Mouse (Mus musculus): ENCODE measurements around the gene Copz2. TPM values are rescaled to one million over a fixed set of nuclear protein-coding genes. Genes with fewer than 3 reads are reported as not detected.

Copz2 gene
- 11.5 TPM for polyA plus RNA-seq (2015; fragmentation: Illumina TruSeq; extraction: RNeasy Lipid Tissue Mini Kit (QIAGEN cat#74804); ENCODE audit: low read depth, low replicate concordance)

GRCm38 (mm10) chr11:96849681-96850467, at the start of gene Copz2:
Copz2 (plus strand) TSS chr11:96849870.

GRCm38 (mm10) chr11:96829813-96830538, 19.7 kb upstream of the Copz2 start, which contains the start of gene Nfe2l1:
Nfe2l1 (minus strand) TSS chr11:96829968.

Other genes starting within 250 kb of the Copz2 start
- gene Snx11, start 72.3 kb upstream of the Copz2 start, polyA plus RNA-seq (2015; fragmentation: Illumina TruSeq; extraction: RNeasy Lipid Tissue Mini Kit (QIAGEN cat#74804); ENCODE audit: low read depth, low replicate concordance) = 36.9 TPM
- gene Cbx1, start 60.7 kb upstream of the Copz2 start, polyA plus RNA-seq (2015; fragmentation: Illumina TruSeq; extraction: RNeasy Lipid Tissue Mini Kit (QIAGEN cat#74804); ENCODE audit: low read depth, low replicate concordance) = 43.0 TPM
- gene Nfe2l1, start 19.9 kb upstream of the Copz2 start, polyA plus RNA-seq (2015; fragmentation: Illumina TruSeq; extraction: RNeasy Lipid Tissue Mini Kit (QIAGEN cat#74804); ENCODE audit: low read depth, low replicate concordance) = 222 TPM
- 29.9 TPM for gene Cdk5rap3, start 66.6 kb downstream of the Copz2 start, polyA plus RNA-seq (2015; fragmentation: Illumina TruSeq; extraction: RNeasy Lipid Tissue Mini Kit (QIAGEN cat#74804); ENCODE audit: low read depth, low replicate concordance)
- not detected for gene Prr15l, start 78.2 kb downstream of the Copz2 start, polyA plus RNA-seq (2015; fragmentation: Illumina TruSeq; extraction: RNeasy Lipid Tissue Mini Kit (QIAGEN cat#74804); ENCODE audit: low read depth, low replicate concordance)
- 53.9 TPM for gene Pnpo, start 94.1 kb downstream of the Copz2 start, polyA plus RNA-seq (2015; fragmentation: Illumina TruSeq; extraction: RNeasy Lipid Tissue Mini Kit (QIAGEN cat#74804); ENCODE audit: low read depth, low replicate concordance)
- 9.7 TPM for gene Sp2, start 133.1 kb downstream of the Copz2 start, polyA plus RNA-seq (2015; fragmentation: Illumina TruSeq; extraction: RNeasy Lipid Tissue Mini Kit (QIAGEN cat#74804); ENCODE audit: low read depth, low replicate concordance)
- 0.19 TPM for gene Sp6, start 163.5 kb downstream of the Copz2 start, polyA plus RNA-seq (2015; fragmentation: Illumina TruSeq; extraction: RNeasy Lipid Tissue Mini Kit (QIAGEN cat#74804); ENCODE audit: low read depth, low replicate concordance)
- 5.4 TPM for gene Scrn2, start 180.1 kb downstream of the Copz2 start, polyA plus RNA-seq (2015; fragmentation: Illumina TruSeq; extraction: RNeasy Lipid Tissue Mini Kit (QIAGEN cat#74804); ENCODE audit: low read depth, low replicate concordance)
- 1.3 TPM for gene Lrrc46, start 191.5 kb downstream of the Copz2 start, polyA plus RNA-seq (2015; fragmentation: Illumina TruSeq; extraction: RNeasy Lipid Tissue Mini Kit (QIAGEN cat#74804); ENCODE audit: low read depth, low replicate concordance)
- 78.6 TPM for gene Mrpl10, start 191.7 kb downstream of the Copz2 start, polyA plus RNA-seq (2015; fragmentation: Illumina TruSeq; extraction: RNeasy Lipid Tissue Mini Kit (QIAGEN cat#74804); ENCODE audit: low read depth, low replicate concordance)
- 9.9 TPM for gene Osbpl7, start 200.8 kb downstream of the Copz2 start, polyA plus RNA-seq (2015; fragmentation: Illumina TruSeq; extraction: RNeasy Lipid Tissue Mini Kit (QIAGEN cat#74804); ENCODE audit: low read depth, low replicate concordance)

All from brain, adult 10 weeks (tissue).